Mouse (Mus musculus) CD4-positive naive resting alpha-beta T cell, adult 57 days (primary cell): Measurements from ENCODE around the gene Lypla2. TPM values are rescaled to one million over a fixed set of nuclear protein-coding genes. Genes with fewer than 3 reads are reported as not detected.

Source experiments
- total RNA-seq: library from RNA; stranded (reverse); gene quantifications from one replicate; pipeline ENCODE4 v1.2.4, GENCODE M21; 2023

Lypla2 gene
- total RNA-seq, result 105 TPM

GRCm38 (mm10) chr4:135972556-135972906 lies at the start of gene Lypla2:
Gene Lypla2, minus strand, starts transcription at chr4:135972626.

DNA sequence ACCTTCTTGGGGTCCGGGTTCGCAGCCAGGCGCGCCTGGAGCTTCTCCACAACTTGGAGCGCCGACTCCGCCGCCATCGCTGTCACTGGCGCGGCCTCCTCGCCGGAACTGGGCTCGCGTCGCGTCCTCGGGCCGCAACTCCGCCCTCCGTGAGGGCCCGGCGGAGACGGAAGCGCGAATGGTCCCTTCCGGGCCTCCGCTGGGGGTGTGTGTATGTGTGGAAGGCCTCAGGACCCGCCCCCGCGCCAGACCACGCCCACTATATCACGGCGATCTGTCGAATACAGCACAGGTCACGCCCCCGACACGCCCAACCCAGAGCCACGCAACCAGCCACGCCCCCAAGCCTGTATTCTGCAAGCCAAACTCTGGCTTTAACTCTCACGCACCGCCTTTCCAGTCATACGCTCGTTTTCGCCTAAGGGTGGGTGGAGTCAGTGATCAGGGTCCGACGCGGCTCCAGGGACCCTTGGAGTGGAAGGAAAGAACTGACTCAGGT lies 49.2 kb upstream of the Lypla2 start, which contains the start of gene Eloa:
TSS of gene Eloa (minus strand) at position 215 of the 499 bp plus-strand sequence.

GRCm38 (mm10) chr4:135986943-135987710 lies 14.7 kb upstream of the Lypla2 start, which contains the start of gene Pithd1:
Gene Pithd1, minus strand, starts transcription at chr4:135987264.

GRCm38 (mm10) chr4:135963457-135964193 lies 8.8 kb downstream of the Lypla2 start, which contains the start of gene Gale:
Gene Gale, plus strand, starts transcription at chr4:135963727.

GRCm38 (mm10) chr4:135946278-135946658 lies 26.2 kb downstream of the Lypla2 start, which contains the start of gene Hmgcl:
Gene Hmgcl, plus strand, starts transcription at chr4:135946448.

GRCm38 (mm10) chr4:135920304-135921241 lies 51.9 kb downstream of the Lypla2 start, which contains the start of gene Fuca1:
Gene Fuca1, plus strand, starts transcription at chr4:135920735.

Other genes with a start within 250 kb of the Lypla2 start
- 0.21 TPM for gene Il22ra1, start 244.5 kb downstream of the Lypla2 start, total RNA-seq
- not detected for gene Myom3, start 212.9 kb downstream of the Lypla2 start, total RNA-seq
- gene Srsf10, start 116.9 kb downstream of the Lypla2 start, total RNA-seq, result 134 TPM
- 93.8 TPM for gene Pnrc2, start 98.8 kb downstream of the Lypla2 start, total RNA-seq
- gene Cnr2, start 77.2 kb downstream of the Lypla2 start, total RNA-seq, result 13.4 TPM
- gene Fuca1, start 51.9 kb downstream of the Lypla2 start, total RNA-seq, result 53.5 TPM
- gene Hmgcl, start 26.2 kb downstream of the Lypla2 start, total RNA-seq, result 24.9 TPM
- gene Gale, start 8.9 kb downstream of the Lypla2 start, total RNA-seq, result 6.6 TPM
- 40.4 TPM for gene Pithd1, start 14.6 kb upstream of the Lypla2 start, total RNA-seq
- 38.8 TPM for gene Eloa, start 49.1 kb upstream of the Lypla2 start, total RNA-seq
- gene Rpl11, start 80.8 kb upstream of the Lypla2 start, total RNA-seq, result 1,119 TPM
- gene Id3, start 170.9 kb upstream of the Lypla2 start, total RNA-seq, result 31.0 TPM
- 10.1 TPM for gene E2f2, start 199.8 kb upstream of the Lypla2 start, total RNA-seq
- gene Asap3, start 233.7 kb upstream of the Lypla2 start, total RNA-seq, result 0.21 TPM